In genomic region chr5:72503531-72504523, GRCm38 (mm10) we compare ENCODE assay signal across 9 mouse cellular contexts. TPM values are rescaled to one million over a fixed set of nuclear protein-coding genes. Genes with fewer than 3 reads are reported as not detected.
A peak's percentile ranks its signal among the peaks of the same experiment; 100 is the strongest.
DNase-seq lines count a peak whose midpoint lies in the region; ATAC-seq lines count a peak whose summit lies in the region.
"Had no signal": no experiment of that assay in that cellular context is flagged by ENCODE, and none has a peak within 500 bp of the region (broad histone marks: within the 10 kb centered on the region; RNA-seq: fewer than 3 reads in every experiment).

Corin (minus strand) TSS chr5:72504473.

- H3K4me1 ChIP-seq in forebrain, embryonic 11.5 days (replicated peaks; ENCODE audit: control insufficient read depth, insufficient read depth, low read length), result 0 out of 2 replicates have a peak, but pooled peaks cover 2% of the 10 kb centered on the region
- peaks cover 14% of the 10 kb centered on the region for H3K4me1 ChIP-seq in hindbrain, embryonic 13.5 days (replicated peaks)
- H3K4me1 ChIP-seq in megakaryocyte, embryonic 14.5 days, result peaks cover 24% of the 10 kb centered on the region

- peak within 1 kb of the TSS; percentile 19 for H3K4me3 ChIP-seq in forebrain, embryonic 11.5 days (ENCODE audit: low read depth, low read length)
- peak within 1 kb of the TSS; percentile 42 for H3K4me3 ChIP-seq in hindbrain, embryonic 13.5 days
- peak within 1 kb of the TSS; percentile 87 for H3K4me3 ChIP-seq in megakaryocyte, embryonic 14.5 days (replicated peaks)
- H3K4me3 ChIP-seq: left cerebral cortex, adult 2 months had no signal

- H3K27me3 ChIP-seq in forebrain, embryonic 11.5 days (ENCODE audit: control insufficient read depth, insufficient read depth, low read length), result peaks cover 25% of the 10 kb centered on the region
- peaks cover 45% of the 10 kb centered on the region for H3K27me3 ChIP-seq in hindbrain, embryonic 13.5 days
- H3K27me3 ChIP-seq in megakaryocyte, embryonic 14.5 days (replicated peaks), result peaks cover 62% of the 10 kb centered on the region

- no peaks in the 10 kb centered on the region for H3K9me3 ChIP-seq in forebrain, embryonic 11.5 days (ENCODE audit: control insufficient read depth, low read length)
- H3K9me3 ChIP-seq in hindbrain, embryonic 13.5 days, result no peaks in the 10 kb centered on the region
- 0 out of 2 replicates have a peak, but pooled peaks cover 3% of the 10 kb centered on the region for H3K9me3 ChIP-seq in megakaryocyte, embryonic 14.5 days

- H3K9ac ChIP-seq in forebrain, embryonic 11.5 days (ENCODE audit: low read length), result no peak within 1 kb of the TSS; the same call in 1 of the 2 replicates
- peak within 1 kb of the TSS; percentile 60 for H3K9ac ChIP-seq in hindbrain, embryonic 13.5 days

- intact Hi-C loops in left cerebral cortex, postnatal 4 days (cut with DNase I), result loop anchor here (2.0 kb wide), 1 partner anchor 153 kb away; no protein-coding TSS in a partner anchor
- intact Hi-C loops in left cerebral cortex, postnatal 10 days (cut with DNase I), result loop anchor here (2.0 kb wide), 1 partner anchor 153 kb away; no protein-coding TSS in a partner anchor

- WGBS in forebrain, embryonic 11.5 days, result 1% methylated on average over 64 of the region's 64 CpGs
- 1% methylated on average over 64 of the region's 64 CpGs for WGBS in hindbrain, embryonic 13.5 days

- ATAC-seq in forebrain, embryonic 11.5 days (replicated peaks; ENCODE audit: low FRiP score), result peak; percentile 30; the same call in 1 of the 2 replicates
- 0 out of 2 replicates have a peak, but pooled peaks have one; percentile 40 for ATAC-seq in hindbrain, embryonic 13.5 days (ENCODE audit: low FRiP score)

- no peak within 1 kb of the TSS for H3K27ac ChIP-seq in forebrain, embryonic 11.5 days (ENCODE audit: low read depth, low read length)
- no peak within 1 kb of the TSS for H3K27ac ChIP-seq in hindbrain, embryonic 13.5 days
- H3K27ac ChIP-seq: left cerebral cortex, adult 2 months had no signal

- DNase-seq in left cerebral cortex, postnatal 4 days, result peak; percentile 10
- DNase-seq in left cerebral cortex, postnatal 10 days (ENCODE audit: extremely low spot score in 1 of 2, low spot score in 2 of 2), result no peak
- peak; percentile 55 for DNase-seq in forebrain, embryonic 11.5 days (ENCODE audit: low spot score)
- no peak for DNase-seq in right cerebral cortex, postnatal 14 days
- no peak for DNase-seq in urinary bladder, adult 18-20 months (ENCODE audit: low spot score in 2 of 2)
- DNase-seq in adrenal gland, postnatal 25 days, result no peak

- H3K4me2 ChIP-seq in forebrain, embryonic 11.5 days (ENCODE audit: low read depth, low read length, severe bottlenecking), result peak within 1 kb of the TSS; percentile 36
- peak within 1 kb of the TSS; percentile 66 for H3K4me2 ChIP-seq in hindbrain, embryonic 13.5 days

- H3K36me3 ChIP-seq in forebrain, embryonic 11.5 days (ENCODE audit: control insufficient read depth, insufficient read depth, low read length), result no peaks in the 10 kb centered on the region
- no peaks in the 10 kb centered on the region for H3K36me3 ChIP-seq in hindbrain, embryonic 13.5 days
- H3K36me3 ChIP-seq in megakaryocyte, embryonic 14.5 days (replicated peaks; ENCODE audit: low read length), result no peaks in the 10 kb centered on the region

RNA-seq across cellular contexts. Expression of gene Corin, which starts in this region (rescaled TPM):
- total RNA-seq in left cerebral cortex, postnatal 4 days (2021), result under 1 TPM; 0.18 to 0.26 TPM
- total RNA-seq in left cerebral cortex, postnatal 10 days (2021), result under 1 TPM; 0.51 to 0.57 TPM
- polyA plus RNA-seq in forebrain, embryonic 11.5 days (2014; fragmentation: Nextera tagmentation; extraction: Ambion mirVana), result 1.4 and 2.0 TPM in 2 replicates
- 4.6 and 4.8 TPM in 2 replicates for polyA plus RNA-seq in hindbrain, embryonic 13.5 days (2015; fragmentation: Nextera tagmentation; extraction: Ambion mirVana)
- 0.04 TPM in 1 of 2 replicates, not detected in the other for polyA plus RNA-seq in megakaryocyte, embryonic 14.5 days (2012; ENCODE audit: insufficient read depth, low replicate concordance)
- not detected in 2 replicates for total RNA-seq in adrenal gland, postnatal 25 days (2021)

Comparison
In these comparisons a context has a peak if more than half of its experiments do, and no peak if none do; other contexts are left out.
1. Peak in DNase-seq in left cerebral cortex, postnatal 4 days; RNA of the gene not detected or under 1 TPM.
2. H3K4me3 ChIP-seq: peak in every context shown above with its lines; median percentile 87 in megakaryocyte, embryonic 14.5 days; 42 in hindbrain, embryonic 13.5 days; 19 in forebrain, embryonic 11.5 days.